Comparison of ENCODE assay signal across 31 mouse cellular contexts in genomic region chr19:58482373-58482977, GRCm38 (mm10). TPM values are rescaled to one million over a fixed set of nuclear protein-coding genes. Genes with fewer than 3 reads are reported as not detected.
DNase-seq lines count a peak whose midpoint lies in the region; ATAC-seq lines count a peak whose summit lies in the region.
"Had no signal": no experiment of that assay in that cellular context is flagged by ENCODE, and none has a peak within 500 bp of the region (broad histone marks: within the 10 kb centered on the region; RNA-seq: fewer than 3 reads in every experiment).

No protein-coding gene starts in this region.

- no peak for DNase-seq in heart, embryonic 10.5 days (ENCODE audit: low spot score)
- DNase-seq in midbrain, embryonic 11.5 days (ENCODE audit: low spot score, missing footprints) = peak; percentile 49
- DNase-seq in midbrain, embryonic 14.5 days = no peak
- DNase-seq in layer of hippocampus, adult 11-12 months (ENCODE audit: low spot score) = no peak
- DNase-seq: adrenal gland, adult 2 months; adrenal gland, postnatal 14 days; B cell, adult 2 months; cerebellum, adult 11 months; cerebellum, adult 2 months; cerebellum, adult 9-11 months; cerebellum, postnatal 25 days; forebrain, postnatal 0 days; gastrocnemius, adult 2 months; gastrocnemius, postnatal 14 days; heart, adult 11 months; heart, postnatal 10 days; heart, postnatal 36 days had no signal

- H3K4me1 ChIP-seq in heart, embryonic 10.5 days = no peaks in the 10 kb centered on the region; the same call in 1 of the 2 replicates
- H3K4me1 ChIP-seq in heart, embryonic 12.5 days (replicated peaks) = 0 out of 2 replicates have a peak, but pooled peaks cover 3% of the 10 kb centered on the region
- no peaks in the 10 kb centered on the region for H3K4me1 ChIP-seq in midbrain, embryonic 11.5 days (ENCODE audit: control insufficient read depth, insufficient read depth, low read length)
- H3K4me1 ChIP-seq in midbrain, embryonic 14.5 days (ENCODE audit: control insufficient read depth, insufficient read depth, low read length) = no peaks in the 10 kb centered on the region
- H3K4me1 ChIP-seq in intestine, embryonic 15.5 days (replicated peaks) = no peaks in the 10 kb centered on the region
- H3K4me1 ChIP-seq in stomach, embryonic 16.5 days (ENCODE audit: control insufficient read depth, insufficient read depth, low read length) = peaks cover 5% of the 10 kb centered on the region
- H3K4me1 ChIP-seq: embryonic facial prominence, embryonic 13.5 days; hindbrain, embryonic 10.5 days; hindbrain, embryonic 13.5 days had no signal

- ATAC-seq in heart, embryonic 12.5 days (ENCODE audit: insufficient number of reproducible peaks, low FRiP score) = no peak
- ATAC-seq in midbrain, embryonic 11.5 days (ENCODE audit: low FRiP score) = no peak
- no peak for ATAC-seq in midbrain, embryonic 14.5 days (ENCODE audit: low FRiP score, low TSS enrichment)
- peak; percentile 53; the same call in 1 of the 2 replicates for ATAC-seq in intestine, embryonic 15.5 days
- ATAC-seq in stomach, embryonic 16.5 days (ENCODE audit: insufficient read depth, low FRiP score) = peak; percentile 47; the same call in 1 of the 2 replicates
- ATAC-seq: forebrain, embryonic 14.5 days; forebrain, postnatal 0 days; hindbrain, embryonic 16.5 days; Patski had no signal

- H3K36me3 ChIP-seq in heart, embryonic 10.5 days = no peaks in the 10 kb centered on the region
- no peaks in the 10 kb centered on the region for H3K36me3 ChIP-seq in heart, embryonic 12.5 days
- no peaks in the 10 kb centered on the region for H3K36me3 ChIP-seq in midbrain, embryonic 11.5 days (ENCODE audit: control insufficient read depth, insufficient read depth, low read length)
- no peaks in the 10 kb centered on the region for H3K36me3 ChIP-seq in midbrain, embryonic 14.5 days (ENCODE audit: control insufficient read depth, insufficient read depth, low read length)
- H3K36me3 ChIP-seq in intestine, embryonic 15.5 days = no peaks in the 10 kb centered on the region
- no peaks in the 10 kb centered on the region for H3K36me3 ChIP-seq in stomach, embryonic 16.5 days (ENCODE audit: control insufficient read depth, insufficient read depth, low read length)
- H3K36me3 ChIP-seq: embryonic facial prominence, embryonic 13.5 days; G1E; heart, embryonic 15.5 days; hindbrain, embryonic 10.5 days; hindbrain, embryonic 13.5 days had no signal

- no peak overlapping the region for H3K4me3 ChIP-seq in heart, embryonic 10.5 days
- no peak overlapping the region for H3K4me3 ChIP-seq in heart, embryonic 12.5 days
- no peak overlapping the region for H3K4me3 ChIP-seq in midbrain, embryonic 11.5 days (ENCODE audit: low read depth, low read length)
- H3K4me3 ChIP-seq in midbrain, embryonic 14.5 days (replicated peaks; ENCODE audit: low read depth, low read length) = no peak overlapping the region
- no peak overlapping the region for H3K4me3 ChIP-seq in intestine, embryonic 15.5 days (replicated peaks)
- H3K4me3 ChIP-seq in stomach, embryonic 16.5 days (replicated peaks; ENCODE audit: low read length) = no peak overlapping the region
- H3K4me3 ChIP-seq: embryonic facial prominence, embryonic 13.5 days; gastrocnemius, adult 2 months; heart, embryonic 15.5 days; hindbrain, embryonic 10.5 days; hindbrain, embryonic 13.5 days had no signal

- WGBS in heart, embryonic 10.5 days = 71% methylated on average over 9 of the region's 9 CpGs
- WGBS in heart, embryonic 12.5 days = 53% methylated on average over 9 of the region's 9 CpGs
- WGBS in midbrain, embryonic 11.5 days = 93% methylated on average over 9 of the region's 9 CpGs
- WGBS in midbrain, embryonic 14.5 days = 95% methylated on average over 9 of the region's 9 CpGs
- WGBS in intestine, embryonic 15.5 days = 40% methylated on average over 9 of the region's 9 CpGs
- 40% methylated on average over 9 of the region's 9 CpGs for WGBS in stomach, embryonic 16.5 days

- H3K27me3 ChIP-seq in heart, embryonic 10.5 days (ENCODE audit: insufficient read depth, poor library complexity, severe bottlenecking) = no peaks in the 10 kb centered on the region
- no peaks in the 10 kb centered on the region for H3K27me3 ChIP-seq in heart, embryonic 12.5 days (replicated peaks)
- H3K27me3 ChIP-seq in midbrain, embryonic 11.5 days (ENCODE audit: control insufficient read depth, insufficient read depth, low read length) = no peaks in the 10 kb centered on the region
- H3K27me3 ChIP-seq in midbrain, embryonic 14.5 days (ENCODE audit: control insufficient read depth, insufficient read depth, low read length) = no peaks in the 10 kb centered on the region
- no peaks in the 10 kb centered on the region for H3K27me3 ChIP-seq in intestine, embryonic 15.5 days (replicated peaks)
- no peaks in the 10 kb centered on the region for H3K27me3 ChIP-seq in stomach, embryonic 16.5 days (ENCODE audit: control insufficient read depth, insufficient read depth, low read length)
- H3K27me3 ChIP-seq: CH12.LX; embryonic facial prominence, embryonic 13.5 days; heart, embryonic 15.5 days; hindbrain, embryonic 13.5 days had no signal

- H3K4me2 ChIP-seq in heart, embryonic 12.5 days = no peak overlapping the region
- H3K4me2 ChIP-seq in midbrain, embryonic 11.5 days = no peak overlapping the region
- no peak overlapping the region for H3K4me2 ChIP-seq in midbrain, embryonic 14.5 days (ENCODE audit: low read length)
- 0 out of 2 replicates have a peak overlapping the region, but pooled peaks have one; percentile 14 for H3K4me2 ChIP-seq in intestine, embryonic 15.5 days (replicated peaks)
- H3K4me2 ChIP-seq in stomach, embryonic 16.5 days (ENCODE audit: low read depth, low read length) = peak overlapping the region; percentile 9; the same call in 1 of the 2 replicates
- H3K4me2 ChIP-seq: embryonic facial prominence, embryonic 13.5 days; heart, embryonic 15.5 days; hindbrain, embryonic 13.5 days had no signal

- H3K27ac ChIP-seq in heart, embryonic 10.5 days = 0 out of 2 replicates have a peak overlapping the region, but pooled peaks have one; percentile 25
- H3K27ac ChIP-seq in heart, embryonic 12.5 days (ENCODE audit: poor library complexity, severe bottlenecking) = no peak overlapping the region
- H3K27ac ChIP-seq in midbrain, embryonic 11.5 days (ENCODE audit: low read depth, low read length) = no peak overlapping the region
- H3K27ac ChIP-seq in midbrain, embryonic 14.5 days (replicated peaks; ENCODE audit: low read depth, low read length) = no peak overlapping the region
- peak overlapping the region; percentile 18; the same call in 1 of the 2 replicates for H3K27ac ChIP-seq in intestine, embryonic 15.5 days
- peak overlapping the region; percentile 71 for H3K27ac ChIP-seq in stomach, embryonic 16.5 days (ENCODE audit: low read length)
- H3K27ac ChIP-seq: embryonic facial prominence, embryonic 13.5 days; gastrocnemius, adult 2 months; heart, embryonic 15.5 days; hindbrain, embryonic 10.5 days; hindbrain, embryonic 13.5 days had no signal

- H3K9me3 ChIP-seq in heart, embryonic 10.5 days = no peaks in the 10 kb centered on the region
- H3K9me3 ChIP-seq in heart, embryonic 12.5 days (replicated peaks) = 0 out of 2 replicates have a peak, but pooled peaks cover 2% of the 10 kb centered on the region
- no peaks in the 10 kb centered on the region for H3K9me3 ChIP-seq in midbrain, embryonic 11.5 days (ENCODE audit: control insufficient read depth, low read length)
- peaks cover 2% of the 10 kb centered on the region for H3K9me3 ChIP-seq in midbrain, embryonic 14.5 days (ENCODE audit: control insufficient read depth, low read length)
- H3K9me3 ChIP-seq in intestine, embryonic 15.5 days = no peaks in the 10 kb centered on the region
- H3K9me3 ChIP-seq in stomach, embryonic 16.5 days (replicated peaks; ENCODE audit: control insufficient read depth, low read length) = 0 out of 2 replicates have a peak, but pooled peaks cover 3% of the 10 kb centered on the region
- H3K9me3 ChIP-seq: heart, embryonic 15.5 days had no signal

- no peak overlapping the region for H3K9ac ChIP-seq in heart, embryonic 12.5 days
- H3K9ac ChIP-seq in midbrain, embryonic 11.5 days (ENCODE audit: low read length) = no peak overlapping the region
- no peak overlapping the region for H3K9ac ChIP-seq in midbrain, embryonic 14.5 days (replicated peaks; ENCODE audit: low read length)
- H3K9ac ChIP-seq in intestine, embryonic 15.5 days = no peak overlapping the region
- H3K9ac ChIP-seq in stomach, embryonic 16.5 days (ENCODE audit: low read length) = no peak overlapping the region
- H3K9ac ChIP-seq: embryonic facial prominence, embryonic 13.5 days; forebrain, postnatal 0 days; heart, embryonic 15.5 days; hindbrain, embryonic 13.5 days had no signal

RNA-seq across cellular contexts. Expression of gene Gfra1, which starts 26.8 kb away (rescaled TPM):
- polyA plus RNA-seq in heart, embryonic 10.5 days (2016; fragmentation: Nextera tagmentation; extraction: Ambion mirVana) = 2.1 and 6.0 TPM in 2 replicates
- 6.1 and 6.4 TPM in 2 replicates for polyA plus RNA-seq in heart, embryonic 12.5 days (2016; fragmentation: Nextera tagmentation; extraction: Ambion mirVana)
- polyA plus RNA-seq in midbrain, embryonic 11.5 days (2014; fragmentation: Nextera tagmentation; extraction: Ambion mirVana) = 26.7 and 28.5 TPM in 2 replicates
- 34.7 and 40.5 TPM in 2 replicates for polyA plus RNA-seq in midbrain, embryonic 14.5 days (2014; fragmentation: Nextera tagmentation; extraction: Ambion mirVana)
- 20.6 and 22.3 TPM in 2 replicates for polyA plus RNA-seq in intestine, embryonic 15.5 days (2015; fragmentation: Nextera tagmentation; extraction: Ambion mirVana)
- 26.2 and 31.1 TPM in 2 replicates for polyA plus RNA-seq in stomach, embryonic 16.5 days (2015; fragmentation: Nextera tagmentation; extraction: Ambion mirVana)
- polyA plus RNA-seq: G1E had no signal

RNA-seq across cellular contexts. Expression of gene Ccdc172, which starts 29.3 kb away (rescaled TPM):
- polyA plus RNA-seq in heart, embryonic 10.5 days (2016; fragmentation: Nextera tagmentation; extraction: Ambion mirVana) = not detected in 2 replicates
- not detected in 2 replicates for polyA plus RNA-seq in heart, embryonic 12.5 days (2016; fragmentation: Nextera tagmentation; extraction: Ambion mirVana)
- not detected in 2 replicates for polyA plus RNA-seq in midbrain, embryonic 11.5 days (2014; fragmentation: Nextera tagmentation; extraction: Ambion mirVana)
- not detected in 2 replicates for polyA plus RNA-seq in midbrain, embryonic 14.5 days (2014; fragmentation: Nextera tagmentation; extraction: Ambion mirVana)
- not detected in 2 replicates for polyA plus RNA-seq in intestine, embryonic 15.5 days (2015; fragmentation: Nextera tagmentation; extraction: Ambion mirVana)
- not detected in 2 replicates for polyA plus RNA-seq in stomach, embryonic 16.5 days (2015; fragmentation: Nextera tagmentation; extraction: Ambion mirVana)
- polyA plus RNA-seq: adrenal gland, adult 2 months; cerebellum, adult 2 months; embryonic facial prominence, embryonic 13.5 days; forebrain, embryonic 11.5 days; forebrain, embryonic 14.5 days; forebrain, postnatal 0 days; frontal cortex, adult 2 months; G1E; heart, embryonic 15.5 days; hindbrain, embryonic 10.5 days; hindbrain, embryonic 13.5 days; Patski had no signal

Comparison
In these comparisons a context has a peak if more than half of its experiments do, and no peak if none do; other contexts are left out.
1. H3K27ac ChIP-seq: peak in heart, embryonic 10.5 days (single experiment), intestine, embryonic 15.5 days (single experiment) and stomach, embryonic 16.5 days (single experiment); none in heart, embryonic 12.5 days (single experiment), midbrain, embryonic 11.5 days (single experiment) and midbrain, embryonic 14.5 days (single experiment).
2. ATAC-seq: peak in intestine, embryonic 15.5 days (single experiment) and stomach, embryonic 16.5 days (single experiment); none in heart, embryonic 12.5 days (single experiment), midbrain, embryonic 11.5 days (single experiment) and midbrain, embryonic 14.5 days (single experiment).
3. H3K4me2 ChIP-seq: peak in intestine, embryonic 15.5 days (single experiment) and stomach, embryonic 16.5 days (single experiment); none in heart, embryonic 12.5 days (single experiment), midbrain, embryonic 11.5 days (single experiment) and midbrain, embryonic 14.5 days (single experiment).